Mouse (Mus musculus): Measurements from ENCODE around the gene Zfp719. TPM values are rescaled to one million over a fixed set of nuclear protein-coding genes. Genes with fewer than 3 reads are reported as not detected.

Gene Zfp719
- total RNA-seq (2023): 10.3 TPM

DNA sequence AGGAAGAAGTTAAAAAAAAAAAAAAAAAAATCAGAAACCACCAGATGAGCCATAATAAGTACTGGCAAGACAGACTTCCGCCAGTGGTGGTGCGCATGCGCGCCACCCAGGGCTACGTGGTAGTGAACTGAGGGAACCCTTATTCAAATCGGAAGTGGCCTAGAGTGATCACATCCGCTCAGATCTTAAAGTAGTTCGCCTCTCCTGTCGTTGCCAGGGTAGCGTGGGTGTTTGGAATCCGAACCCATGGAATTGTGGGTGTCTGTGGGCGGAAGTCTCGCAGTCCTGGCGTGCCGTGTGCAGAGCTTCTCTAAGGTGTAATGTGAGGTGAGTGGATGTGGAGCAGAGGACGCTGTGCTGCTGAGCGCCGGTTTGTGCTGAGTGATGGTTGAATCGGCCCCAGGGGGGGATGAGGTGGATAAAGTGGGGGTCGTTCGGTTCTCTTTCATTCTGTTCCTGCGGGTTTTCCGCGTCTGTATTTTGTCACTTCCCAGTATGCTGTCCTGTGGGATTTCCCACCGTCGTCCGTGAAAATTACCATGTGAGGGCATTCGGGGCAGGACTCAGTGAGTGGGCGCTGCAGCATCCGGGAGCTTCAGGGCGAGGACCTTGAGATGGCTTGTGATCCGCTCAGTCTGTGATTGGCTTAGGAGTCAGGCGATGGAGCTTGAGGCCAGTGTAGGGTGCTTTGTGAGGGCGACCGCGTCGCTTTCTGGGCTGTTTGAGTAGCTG, at the start of gene Zfp719:
TSS of gene Zfp719 (plus strand) at position 171 of the 732 bp plus-strand sequence.

GRCm38 (mm10) chr7:43544225-43544977, 35.0 kb upstream of the Zfp719 start, which contains the start of gene Cd33:
Cd33 (minus strand) TSS chr7:43544428.

DNA sequence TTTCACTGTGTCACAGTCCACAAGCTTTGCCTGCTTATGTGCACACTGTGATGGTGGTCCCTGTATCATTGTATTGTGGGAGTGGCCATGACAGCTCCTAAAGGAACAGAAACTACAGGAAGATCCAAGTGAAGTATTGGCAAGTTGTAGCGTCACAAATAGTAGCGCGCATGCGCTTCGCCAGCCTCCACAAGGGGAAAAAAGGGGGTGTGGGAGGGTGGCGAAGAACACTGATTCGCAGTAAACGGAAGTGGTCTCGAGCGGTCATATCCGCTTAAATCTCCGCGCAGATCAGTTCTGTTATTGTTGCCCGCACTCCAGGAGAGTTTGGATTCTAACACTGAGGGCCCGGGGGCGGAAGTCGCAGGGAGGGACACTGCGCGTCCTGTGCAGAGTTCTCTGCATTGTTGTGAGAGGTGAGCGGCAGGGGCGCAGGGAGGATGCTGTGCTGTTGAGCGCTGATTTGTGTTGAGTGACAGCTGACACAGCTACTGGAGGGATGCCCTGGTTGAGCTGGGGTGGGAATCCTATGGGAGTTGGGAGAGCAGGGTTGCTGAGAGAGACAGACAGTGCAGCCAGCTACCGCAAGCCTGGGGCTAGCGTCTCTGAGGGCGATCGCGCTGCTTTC, 17.3 kb upstream of the Zfp719 start, which contains the start of gene Zfp658:
TSS of gene Zfp658 (plus strand) at position 251 of the 628 bp plus-strand sequence.

DNA sequence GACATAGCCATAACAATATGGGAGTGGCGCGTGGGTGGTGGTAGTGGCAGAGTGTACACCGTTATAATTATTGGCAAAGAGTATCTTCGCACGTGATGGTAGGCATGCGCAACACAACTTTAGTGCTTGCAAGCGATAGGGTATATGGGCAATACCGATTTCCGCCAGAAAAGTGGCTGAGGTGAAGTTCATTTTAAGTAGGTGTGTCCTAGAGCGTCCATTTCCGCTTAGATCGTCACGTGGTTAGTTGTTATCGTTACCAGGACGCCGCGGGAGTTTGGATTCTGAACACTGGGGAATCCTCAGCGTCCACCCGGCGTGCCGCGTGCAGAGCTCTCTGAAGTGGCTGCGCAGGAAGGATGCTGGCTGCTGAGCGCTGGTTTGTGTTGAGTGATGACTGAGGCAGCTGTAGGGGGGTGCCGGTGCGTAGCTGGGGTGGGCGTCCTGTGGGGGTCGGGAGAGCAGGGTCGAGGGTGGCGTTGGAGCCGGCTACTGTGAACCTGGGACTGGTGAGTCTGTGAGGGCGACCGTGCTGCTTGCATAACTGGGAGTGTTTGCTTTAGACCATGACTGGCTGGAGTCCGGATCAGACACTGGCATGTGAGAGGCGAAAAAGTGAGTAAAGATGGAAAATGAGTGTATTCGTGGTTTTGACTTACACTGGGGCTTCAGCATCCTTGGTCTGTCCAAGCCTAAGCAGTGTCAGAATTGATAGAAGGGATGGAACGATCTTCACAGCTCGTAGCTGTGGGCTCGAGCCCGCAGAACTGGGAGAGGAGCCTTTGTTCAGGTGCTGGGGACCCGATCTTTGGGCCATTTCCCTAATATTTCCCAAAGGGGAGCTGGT, 27.7 kb downstream of the Zfp719 start, which contains the start of gene Zfp819:
TSS of gene Zfp819 (plus strand) at position 274 of the 847 bp plus-strand sequence.

GRCm38 (mm10) chr7:43634500-43634899, 55.1 kb downstream of the Zfp719 start, which contains the start of gene Ceacam18:
Ceacam18 (plus strand) TSS chr7:43634707.

Other genes with a start within 250 kb of the Zfp719 start
- gene Siglecf, start 228.3 kb upstream of the Zfp719 start, total RNA-seq (2023): not detected
- 11.2 TPM for gene Siglecg, start 171.4 kb upstream of the Zfp719 start, total RNA-seq (2023)
- gene Lim2, start 151.9 kb upstream of the Zfp719 start, total RNA-seq (2023): not detected
- gene Nkg7, start 142.5 kb upstream of the Zfp719 start, total RNA-seq (2023): 25.9 TPM
- not detected for gene Cldnd2, start 138.8 kb upstream of the Zfp719 start, total RNA-seq (2023)
- gene Etfb, start 135.5 kb upstream of the Zfp719 start, total RNA-seq (2023): 27.6 TPM
- gene Gm45233, start 135.5 kb upstream of the Zfp719 start, total RNA-seq (2023): not detected
- 2.2 TPM for gene Vsig10l, start 116.5 kb upstream of the Zfp719 start, total RNA-seq (2023)
- not detected for gene Iglon5, start 89.5 kb upstream of the Zfp719 start, total RNA-seq (2023)
- not detected for gene 4931406B18Rik, start 73.7 kb upstream of the Zfp719 start, total RNA-seq (2023)
- gene Cd33, start 35.2 kb upstream of the Zfp719 start, total RNA-seq (2023): 1.2 TPM
- 7.1 TPM for gene Zfp658, start 17.4 kb upstream of the Zfp719 start, total RNA-seq (2023)
- not detected for gene Zfp819, start 27.6 kb downstream of the Zfp719 start, total RNA-seq (2023)
- not detected for gene Ceacam18, start 55.1 kb downstream of the Zfp719 start, total RNA-seq (2023)
- gene Siglece, start 80.6 kb downstream of the Zfp719 start, total RNA-seq (2023): 2.2 TPM
- gene Ctu1, start 92.4 kb downstream of the Zfp719 start, total RNA-seq (2023): 9.4 TPM
- gene Klk14, start 110.8 kb downstream of the Zfp719 start, total RNA-seq (2023): not detected
- gene Klk13, start 133.0 kb downstream of the Zfp719 start, total RNA-seq (2023): not detected
- gene Klk12, start 189.3 kb downstream of the Zfp719 start, total RNA-seq (2023): not detected
- not detected for gene Klk11, start 195.0 kb downstream of the Zfp719 start, total RNA-seq (2023)
- not detected for gene Klk10, start 201.4 kb downstream of the Zfp719 start, total RNA-seq (2023)
- gene Klk9, start 212.3 kb downstream of the Zfp719 start, total RNA-seq (2023): not detected
- gene Klk8, start 218.0 kb downstream of the Zfp719 start, total RNA-seq (2023): 123 TPM
- gene Klk7, start 231.7 kb downstream of the Zfp719 start, total RNA-seq (2023): 0.41 TPM
- not detected for gene Klk6, start 244.9 kb downstream of the Zfp719 start, total RNA-seq (2023)

Data from CD4-positive naive resting alpha-beta T cell, adult 57 days (primary cell).